Mouse (Mus musculus): Measurements from ENCODE around the gene Gm11168.
"Not testable (repeated sequence)": the region's sequence is repeated elsewhere in the genome, so short reads cannot be mapped to it uniquely, and the experiment has no call there.

Gene Gm11168

DNA sequence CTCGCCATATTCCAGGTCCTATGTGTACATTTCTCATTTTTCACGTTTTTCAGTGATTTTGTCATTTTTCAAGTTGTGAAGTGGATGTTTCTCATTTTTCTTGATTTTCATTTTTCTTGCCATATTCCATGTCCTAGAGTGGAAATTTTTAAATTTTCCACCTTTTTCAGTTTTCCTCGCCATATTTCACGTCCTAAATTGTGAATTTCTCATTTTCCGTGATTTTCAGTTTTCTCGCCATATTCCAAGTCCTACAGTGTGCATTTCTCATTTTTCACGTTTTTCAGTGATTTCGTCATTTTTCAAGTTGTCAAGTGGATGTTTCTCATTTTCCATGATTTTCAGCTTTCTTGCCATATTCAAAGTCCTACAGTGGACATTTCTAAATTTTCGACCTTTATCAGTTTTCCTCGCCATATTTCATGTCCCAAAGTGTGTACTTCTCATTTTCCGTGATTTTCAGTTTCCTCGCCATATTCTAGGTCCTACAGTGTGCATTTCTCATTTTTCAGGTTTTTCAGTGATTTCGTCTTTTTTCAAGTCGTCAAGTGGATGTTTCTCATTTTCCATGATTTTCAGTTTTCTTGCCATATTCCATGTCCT lies at the start of gene Gm11168:
TSS of gene Gm11168 (plus strand) at position 553 of the 603 bp plus-strand sequence.
- DNase-seq, result peak; percentile 7 to 19

DNA sequence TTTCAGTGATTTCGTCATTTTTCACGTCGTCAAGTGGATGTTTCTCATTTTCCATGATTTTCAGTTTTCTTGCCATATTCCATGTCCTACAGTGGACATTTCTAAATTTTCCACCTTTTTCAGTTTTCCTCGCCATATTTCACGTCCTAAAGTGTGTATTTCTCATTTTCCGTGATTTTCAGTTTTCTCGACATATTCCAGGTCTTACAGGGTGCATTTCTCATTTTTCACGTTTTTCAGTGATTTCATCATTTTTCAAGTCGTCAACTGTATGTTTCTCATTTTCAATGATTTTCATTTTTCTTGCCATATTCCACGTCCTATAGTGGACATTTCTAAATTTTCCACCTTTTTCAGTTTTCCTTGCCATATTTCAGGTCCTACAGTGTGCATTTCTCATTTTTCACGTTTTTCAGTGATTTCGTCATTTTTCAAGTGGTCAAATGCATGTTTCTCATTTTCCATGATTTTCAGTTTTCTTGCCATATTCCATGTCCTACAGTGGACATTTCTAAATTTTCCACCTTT lies 2.6 kb upstream of the Gm11168 start, which contains the start of gene Gm10722:
TSS of gene Gm10722 (plus strand) at position 478 of the 528 bp plus-strand sequence.
- DNase-seq, result peak in 1 of 2 experiments; percentile 19

DNA sequence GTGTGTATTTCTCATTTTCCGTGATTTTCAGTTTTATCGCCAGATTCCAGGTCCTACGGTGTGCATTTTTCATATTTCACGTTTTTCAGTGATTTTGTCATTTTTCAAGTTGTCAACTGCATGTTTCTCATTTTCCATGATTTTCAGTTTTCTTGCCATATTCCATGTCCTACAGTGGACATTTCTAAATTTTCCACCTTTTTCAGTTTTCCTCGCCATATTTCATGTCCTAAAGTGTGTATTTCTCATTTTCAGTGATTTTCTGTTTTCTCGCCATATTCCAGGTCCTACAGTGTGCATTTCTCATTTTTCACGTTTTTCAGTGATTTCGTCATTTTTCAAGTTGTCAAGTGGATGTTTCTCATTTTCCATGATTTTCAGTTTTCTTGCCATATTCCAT lies 2.1 kb upstream of the Gm11168 start:
- not testable (repeated sequence) for DNase-seq

- peak; percentile 99 to 100 for DNase-seq
Measured at GRCm38 (mm10) chr9:3001948-3002659, 1.0 kb upstream of the Gm11168 start.

DNA sequence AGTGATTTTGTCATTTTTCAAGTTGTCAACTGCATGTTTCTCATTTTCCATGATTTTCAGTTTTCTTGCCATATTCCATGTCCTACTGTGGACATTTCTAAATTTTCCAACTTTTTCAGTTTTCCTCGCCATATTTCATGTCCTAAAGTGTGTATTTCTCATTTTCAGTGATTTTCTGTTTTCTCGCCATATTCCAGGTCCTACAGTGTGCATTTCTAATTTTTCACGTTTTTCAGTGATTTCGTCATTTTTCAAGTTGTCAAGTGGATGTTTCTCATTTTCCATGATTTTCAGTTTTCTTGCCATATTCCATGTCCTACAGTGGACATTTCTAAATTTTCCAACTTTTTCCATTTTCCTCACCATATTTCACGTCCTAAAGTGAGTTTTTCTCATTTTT lies 3.0 kb downstream of the Gm11168 start:
- not testable (repeated sequence) for DNase-seq

DNA sequence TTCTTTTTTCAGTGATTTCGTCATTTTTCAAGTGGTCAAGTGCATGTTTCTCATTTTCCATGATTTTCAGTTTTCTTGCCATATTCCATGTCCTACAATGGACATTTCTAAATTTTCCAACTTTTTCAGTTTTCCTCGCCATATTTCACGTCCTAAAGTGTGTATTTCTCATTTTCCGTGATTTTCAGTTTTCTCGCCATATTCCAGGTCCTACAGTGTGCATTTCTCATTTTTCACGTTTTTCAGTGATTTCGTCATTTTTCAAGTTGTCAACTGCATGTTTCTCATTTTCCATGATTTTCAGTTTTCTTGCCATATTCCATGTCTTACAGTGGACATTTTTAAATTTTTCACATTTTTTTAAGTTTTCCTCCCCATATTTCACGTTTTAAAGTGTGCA lies 3.5 kb downstream of the Gm11168 start:
- not testable (repeated sequence) for DNase-seq

DNA sequence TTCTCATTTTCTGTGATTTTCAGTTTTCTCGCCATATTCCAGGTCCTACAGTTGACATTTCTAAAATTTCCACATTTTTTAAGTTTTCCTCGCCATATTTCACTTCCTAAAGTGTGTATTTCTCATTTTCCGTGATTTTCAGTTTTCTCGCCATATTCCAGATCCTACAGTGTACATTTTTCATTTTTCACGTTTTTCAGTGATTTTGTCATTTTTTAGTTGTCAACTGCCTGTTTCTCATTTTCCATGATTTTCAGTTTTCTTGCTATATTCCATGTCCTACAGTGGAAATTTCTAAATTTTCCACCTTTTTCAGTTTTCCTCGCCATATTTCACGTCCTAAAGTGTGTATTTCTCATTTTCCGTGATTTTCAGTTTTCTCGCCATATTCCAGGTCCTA lies 4.1 kb downstream of the Gm11168 start:
- DNase-seq, result peak; percentile 1 to 18

- DNase-seq, result not testable (repeated sequence)
Measured at GRCm38 (mm10) chr9:3009331-3009730, 6.2 kb downstream of the Gm11168 start.

DNA sequence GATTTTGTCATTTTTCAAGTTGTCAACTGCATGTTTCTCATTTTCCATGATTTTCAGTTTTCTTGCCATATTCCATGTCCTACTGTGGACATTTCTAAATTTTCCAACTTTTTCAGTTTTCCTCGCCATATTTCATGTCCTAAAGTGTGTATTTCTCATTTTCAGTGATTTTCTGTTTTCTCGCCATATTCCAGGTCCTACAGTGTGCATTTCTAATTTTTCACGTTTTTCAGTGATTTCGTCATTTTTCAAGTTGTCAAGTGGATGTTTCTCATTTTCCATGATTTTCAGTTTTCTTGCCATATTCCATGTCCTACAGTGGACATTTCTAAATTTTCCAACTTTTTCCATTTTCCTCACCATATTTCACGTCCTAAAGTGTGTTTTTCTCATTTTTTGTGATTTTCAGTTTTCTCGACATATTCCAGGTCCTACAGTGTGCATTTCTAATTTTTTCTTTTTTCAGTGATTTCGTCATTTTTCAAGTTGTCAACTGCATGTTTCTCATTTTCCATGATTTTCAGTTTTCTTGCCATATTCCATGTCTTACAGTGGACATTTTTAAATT lies 9.0 kb downstream of the Gm11168 start:
- not testable (repeated sequence) for DNase-seq

- DNase-seq, result not testable (repeated sequence)
Measured at GRCm38 (mm10) chr9:3012733-3013279, 9.7 kb downstream of the Gm11168 start, which contains the start of gene Gm10721. Gm10721 (plus strand) TSS chr9:3013140.

DNA sequence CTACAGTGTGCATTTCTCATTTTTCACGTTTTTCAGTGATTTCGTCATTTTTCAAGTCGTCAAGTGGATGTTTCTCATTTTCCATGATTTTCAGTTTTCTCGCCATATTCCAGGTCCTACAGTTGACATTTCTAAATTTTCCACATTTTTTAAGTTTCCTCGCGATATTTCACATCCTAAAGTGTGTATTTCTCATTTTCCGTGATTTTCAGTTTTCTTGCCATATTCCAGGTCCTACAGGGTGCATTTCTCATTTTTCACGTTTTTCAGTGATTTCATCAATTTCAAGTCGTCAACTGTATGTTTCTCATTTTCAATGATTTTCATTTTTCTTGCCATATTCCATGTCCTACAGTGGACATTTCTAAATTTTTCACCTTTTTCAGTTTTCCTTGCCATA lies 12.2 kb downstream of the Gm11168 start, which contains the start of gene Gm10720:
TSS of gene Gm10720 (plus strand) at position 301 of the 400 bp plus-strand sequence.
- DNase-seq, result not testable (repeated sequence)

GRCm38 (mm10) chr9:3015896-3016295 lies 12.8 kb downstream of the Gm11168 start:
- DNase-seq, result peak in 1 of 2 experiments; percentile 37

GRCm38 (mm10) chr9:3017108-3017507 lies 14.0 kb downstream of the Gm11168 start, which contains the start of gene Gm10719:
Gm10719 (plus strand) TSS chr9:3017408.
- not testable (repeated sequence) for DNase-seq

GRCm38 (mm10) chr9:3018944-3019343 lies 15.8 kb downstream of the Gm11168 start:
- peak; percentile 90 to 100 for DNase-seq

GRCm38 (mm10) chr9:3019835-3020727 lies 16.9 kb downstream of the Gm11168 start:
- DNase-seq, result peak; percentile 79 to 90

DNA sequence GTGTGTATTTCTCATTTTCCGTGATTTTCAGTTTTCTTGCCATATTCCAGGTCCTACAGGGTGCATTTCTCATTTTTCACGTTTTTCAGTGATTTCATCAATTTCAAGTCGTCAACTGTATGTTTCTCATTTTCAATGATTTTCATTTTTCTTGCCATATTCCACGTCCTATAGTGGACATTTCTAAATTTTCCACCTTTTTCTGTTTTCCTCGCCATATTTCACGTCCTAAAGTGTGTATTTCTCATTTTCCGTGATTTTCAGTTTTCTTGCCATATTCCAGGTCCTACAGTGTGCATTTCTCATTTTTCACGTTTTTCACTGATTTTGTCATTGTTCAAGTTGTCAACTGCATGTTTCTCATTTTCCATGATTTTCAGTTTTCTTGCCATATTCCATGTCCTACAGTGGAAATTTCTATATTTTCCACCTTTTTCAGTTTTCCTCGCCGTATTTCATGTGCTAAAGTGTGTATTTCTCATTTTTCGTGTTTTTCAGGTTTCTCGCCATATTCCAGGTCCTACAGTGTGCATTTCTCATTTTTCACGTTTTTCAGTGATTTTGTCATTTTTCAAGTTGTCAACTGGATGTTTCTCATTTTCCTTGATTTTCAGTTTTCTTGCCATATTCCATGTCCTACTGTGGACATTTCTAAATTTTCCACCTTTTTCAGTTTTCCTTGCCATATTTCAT lies 19.3 kb downstream of the Gm11168 start:
- not testable (repeated sequence) for DNase-seq

DNA sequence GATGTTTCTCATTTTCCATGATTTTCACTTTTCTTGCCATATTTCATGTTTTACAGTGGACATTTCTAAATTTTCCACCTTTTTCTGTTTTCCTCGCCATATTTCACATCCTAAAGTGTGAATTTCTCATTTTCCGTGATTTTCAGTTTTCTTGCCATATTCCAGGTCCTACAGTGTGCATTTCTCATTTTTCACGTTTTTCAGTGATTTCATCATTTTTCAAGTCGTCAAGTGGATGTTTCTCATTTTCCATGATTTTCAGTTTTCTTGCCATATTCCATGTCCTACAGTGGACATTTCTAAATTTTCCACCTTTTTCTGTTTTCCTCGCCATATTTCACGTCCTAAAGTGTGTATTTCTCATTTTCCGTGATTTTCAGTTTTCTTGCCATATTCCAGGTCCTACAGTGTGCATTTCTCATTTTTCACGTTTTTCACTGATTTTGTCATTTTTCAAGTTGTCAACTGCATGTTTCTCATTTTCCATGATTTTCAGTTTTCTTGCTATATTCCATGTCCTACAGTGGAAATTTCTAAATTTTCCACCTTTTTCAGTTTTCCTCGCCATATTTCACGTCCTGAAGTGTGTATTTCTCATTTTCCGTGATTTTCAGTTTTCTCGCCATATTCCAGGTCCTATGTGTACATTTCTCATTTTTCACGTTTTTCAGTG lies 20.3 kb downstream of the Gm11168 start, which contains the start of gene Gm10718:
TSS of gene Gm10718 (plus strand) at position 236 of the 673 bp plus-strand sequence.
- DNase-seq, result peak in 1 of 2 experiments; percentile 42

GRCm38 (mm10) chr9:3023985-3024648 lies 21.0 kb downstream of the Gm11168 start:
- DNase-seq, result not testable (repeated sequence)

DNA sequence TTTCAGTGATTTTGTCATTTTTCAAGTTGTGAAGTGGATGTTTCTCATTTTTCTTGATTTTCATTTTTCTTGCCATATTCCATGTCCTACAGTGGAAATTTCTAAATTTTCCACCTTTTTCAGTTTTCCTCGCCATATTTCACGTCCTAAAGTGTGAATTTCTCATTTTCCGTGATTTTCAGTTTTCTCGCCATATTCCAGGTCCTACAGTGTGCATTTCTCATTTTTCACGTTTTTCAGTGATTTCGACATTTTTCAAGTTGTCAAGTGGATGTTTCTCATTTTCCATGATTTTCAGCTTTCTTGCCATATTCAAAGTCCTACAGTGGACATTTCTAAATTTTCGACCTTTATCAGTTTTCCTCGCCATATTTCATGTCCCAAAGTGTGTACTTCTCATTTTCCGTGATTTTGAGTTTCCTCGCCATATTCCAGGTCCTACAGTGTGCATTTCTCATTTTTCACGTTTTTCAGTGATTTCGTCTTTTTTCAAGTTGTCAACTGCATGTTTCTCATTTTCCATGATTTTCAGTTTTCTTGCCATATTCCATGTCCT lies 21.8 kb downstream of the Gm11168 start, which contains the start of gene Gm10717:
TSS of gene Gm10717 (plus strand) at position 506 of the 556 bp plus-strand sequence.
- not testable (repeated sequence) for DNase-seq
